23 mouse cellular contexts compared by ENCODE assay signal in the genomic region with DNA sequence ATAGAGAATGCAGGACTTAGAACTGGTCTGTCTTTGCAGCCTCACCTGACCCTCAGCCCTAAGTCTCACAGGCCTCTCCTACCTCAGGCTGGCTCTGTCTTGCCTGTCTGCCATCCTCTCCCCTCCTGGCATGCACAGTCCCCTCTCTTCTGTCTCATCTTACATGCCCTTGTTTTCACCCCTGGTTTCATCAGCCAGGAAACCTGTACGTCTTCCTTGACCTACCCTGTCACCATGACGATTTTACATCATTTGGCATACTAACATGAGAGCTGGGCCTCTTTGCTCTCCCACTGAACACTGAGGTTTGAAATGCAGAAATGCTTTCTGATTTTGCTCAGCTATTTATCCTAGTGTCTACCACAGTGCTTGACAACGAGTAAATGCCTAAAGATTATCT.
DNase-seq lines count a peak whose midpoint lies in the region; ATAC-seq lines count a peak whose summit lies in the region.
"Had no signal": no experiment of that assay in that cellular context is flagged by ENCODE, and none has a peak within 500 bp of the region (broad histone marks: within the 10 kb centered on the region; RNA-seq: fewer than 3 reads in every experiment).

No protein-coding gene starts in this region.

- H3K27me3 ChIP-seq in intestine, embryonic 14.5 days (replicated peaks; ENCODE audit: control insufficient read depth, insufficient read depth, low read length): no peaks in the 10 kb centered on the region
- H3K27me3 ChIP-seq in intestine, embryonic 16.5 days (replicated peaks; ENCODE audit: control insufficient read depth, insufficient read depth, low read length): no peaks in the 10 kb centered on the region
- H3K27me3 ChIP-seq: embryonic facial prominence, embryonic 13.5 days; hindbrain, embryonic 12.5 days had no signal

- H3K27ac ChIP-seq in intestine, embryonic 14.5 days (ENCODE audit: low read depth): no peak overlapping the region
- no peak overlapping the region for H3K27ac ChIP-seq in intestine, embryonic 16.5 days (ENCODE audit: low read length)
- H3K27ac ChIP-seq: embryonic facial prominence, embryonic 13.5 days; heart, adult 2 months; hindbrain, embryonic 12.5 days had no signal

- WGBS in intestine, embryonic 14.5 days: 42% methylated on average over 3 of the region's 3 CpGs
- WGBS in intestine, embryonic 16.5 days: 56% methylated on average over 3 of the region's 3 CpGs

- H3K4me2 ChIP-seq in intestine, embryonic 14.5 days (ENCODE audit: low read length): no peak overlapping the region
- H3K4me2 ChIP-seq in intestine, embryonic 16.5 days (ENCODE audit: low read depth, low read length): no peak overlapping the region
- H3K4me2 ChIP-seq: embryonic facial prominence, embryonic 13.5 days; hindbrain, embryonic 12.5 days had no signal

- no peaks in the 10 kb centered on the region for H3K36me3 ChIP-seq in intestine, embryonic 14.5 days (ENCODE audit: control insufficient read depth, insufficient read depth, low read length)
- H3K36me3 ChIP-seq in intestine, embryonic 16.5 days (ENCODE audit: control insufficient read depth, insufficient read depth, low read length): no peaks in the 10 kb centered on the region
- H3K36me3 ChIP-seq: embryonic facial prominence, embryonic 13.5 days; hindbrain, embryonic 12.5 days had no signal

- H3K9me3 ChIP-seq in intestine, embryonic 14.5 days (ENCODE audit: control insufficient read depth, low read length): no peaks in the 10 kb centered on the region
- no peaks in the 10 kb centered on the region for H3K9me3 ChIP-seq in intestine, embryonic 16.5 days (ENCODE audit: control insufficient read depth, low read length)
- H3K9me3 ChIP-seq: embryonic facial prominence, embryonic 13.5 days; hindbrain, embryonic 12.5 days had no signal

- no peak overlapping the region for H3K4me3 ChIP-seq in intestine, embryonic 14.5 days (ENCODE audit: low read depth, low read length)
- H3K4me3 ChIP-seq in intestine, embryonic 16.5 days (ENCODE audit: low read length): no peak overlapping the region
- H3K4me3 ChIP-seq: embryonic facial prominence, embryonic 13.5 days; heart, adult 2 months; hindbrain, embryonic 12.5 days had no signal

- DNase-seq in heart, adult 11 months: peak; percentile 80
- no peak for DNase-seq in heart, adult 8-10 months (ENCODE audit: low spot score)
- peak; percentile 9 for DNase-seq in intestine, embryonic 14.5 days (ENCODE audit: low spot score)
- DNase-seq in 3T3-L1 (ENCODE audit: low read depth, low spot score) (peak; percentile 54), MN1 (ENCODE audit: low spot score) (peak; percentile 22)
- DNase-seq in neural tube, embryonic 10.5 days (ENCODE audit: extremely low spot score, low spot score): no peak
- DNase-seq: adrenal gland, adult 8-10 months; adrenal gland, postnatal 36 days; B cell, adult 2 months; cerebellum, adult 2 months; cerebellum, postnatal 10 days; embryo, embryonic 11 days; gastrocnemius, postnatal 10 days; heart, adult 2 months; heart, postnatal 36 days; kidney, adult 18-20 months had no signal

- no peak for ATAC-seq in intestine, embryonic 14.5 days (replicated peaks; ENCODE audit: low FRiP score, low TSS enrichment, low read depth)
- ATAC-seq in intestine, embryonic 16.5 days: no peak
- ATAC-seq in CD4-positive, CD25-positive, alpha-beta regulatory T cell, adult 4 months: no peak
- ATAC-seq: forebrain, embryonic 14.5 days; hindbrain, embryonic 16.5 days; inflammation-experienced regulatory T-cells, adult 6 months had no signal

- H3K9ac ChIP-seq in intestine, embryonic 14.5 days (ENCODE audit: low read length): no peak overlapping the region
- H3K9ac ChIP-seq in intestine, embryonic 16.5 days (ENCODE audit: low read depth, low read length): no peak overlapping the region
- H3K9ac ChIP-seq: embryonic facial prominence, embryonic 13.5 days; hindbrain, embryonic 12.5 days had no signal

- H3K4me1 ChIP-seq in intestine, embryonic 14.5 days (replicated peaks; ENCODE audit: control insufficient read depth, insufficient read depth, low read length): peaks cover 14% of the 10 kb centered on the region
- peaks cover 12% of the 10 kb centered on the region for H3K4me1 ChIP-seq in intestine, embryonic 16.5 days (ENCODE audit: control insufficient read depth, insufficient read depth, low read length)

Comparison
In these comparisons a context has a peak if more than half of its experiments do, and no peak if none do; other contexts are left out.
1. DNase-seq: peak in heart, adult 11 months (single experiment), intestine, embryonic 14.5 days (single experiment), 3T3-L1 (single experiment) and MN1 (single experiment); none in heart, adult 8-10 months (single experiment) and neural tube, embryonic 10.5 days (single experiment).